Mouse (Mus musculus) ES-Bruce4 (cell line): ENCODE measurements at regions not wholly inside any gene's neighbourhood (a gene's known extent, or its start where the extent isn't known, plus 50 kb on each side); places are given as distances from the start of the nearest gene placed in this dataset.

Source experiments
- H3K27ac ChIP-seq: 2 replicates; pipeline ENCODE4 v1.5.1; 2012; ENCODE audit warnings: low read length, inconsistent platforms; ENCODE audit not compliant: insufficient read depth
- H3K27me3 ChIP-seq: 2 replicates; pipeline ENCODE4 v1.6.1; 2012; ENCODE audit warnings: mild to moderate bottlenecking, low read length, inconsistent platforms; ENCODE audit not compliant: control insufficient read depth, poor library complexity, insufficient read depth, severe bottlenecking
- H3K36me3 ChIP-seq: 2 replicates; pipeline ENCODE4 v1.6.1; 2012; ENCODE audit warnings: inconsistent platforms, mild to moderate bottlenecking, low read length, moderate library complexity; ENCODE audit not compliant: control insufficient read depth, poor library complexity, insufficient read depth, severe bottlenecking
- H3K4me1 ChIP-seq: one replicate; pipeline ENCODE4 v1.8.1; 2011; ENCODE audit warnings: low read length; ENCODE audit not compliant: control insufficient read depth, insufficient read depth
- H3K4me3 ChIP-seq: 2 replicates; pipeline ENCODE4 v1.5.1; 2011; ENCODE audit warnings: low read depth, mild to moderate bottlenecking, low read length
- H3K9ac ChIP-seq: 2 replicates; pipeline ENCODE4 v1.6.1; 2012; ENCODE audit warnings: low read depth, mild to moderate bottlenecking, inconsistent platforms; ENCODE audit not compliant: poor library complexity, severe bottlenecking
- H3K9me3 ChIP-seq: replicated peaks from 2 replicates; pipeline ENCODE4 v1.6.1; 2012; ENCODE audit warnings: mild to moderate bottlenecking, low read length, inconsistent platforms; ENCODE audit not compliant: control insufficient read depth, poor library complexity, insufficient read depth, severe bottlenecking
- CTCF ChIP-seq: IDR thresholded peaks from one replicate; pipeline ENCODE4 v1.8.1; 2011; ENCODE audit warnings: low read depth, low read length
- EP300 ChIP-seq: IDR thresholded peaks from 2 replicates; pipeline ENCODE4 v1.6.1; 2011; ENCODE audit warnings: low read depth, low read length; ENCODE audit not compliant: insufficient read depth
- POLR2A ChIP-seq: IDR thresholded peaks from one replicate; pipeline ENCODE4 v1.8.1; 2011; ENCODE audit warnings: low read length; ENCODE audit not compliant: insufficient read depth

- no peak for TF ChIP-seq EP300
Observed at GRCm38 (mm10) chr5:106789136-106789535, 92.0 kb upstream of the Zfp644 start.

GRCm38 (mm10) chr5:106785065-106785464, 88.0 kb upstream of the Zfp644 start:
- no peak for TF ChIP-seq EP300
- TF ChIP-seq POLR2A = no peak
- TF ChIP-seq CTCF = peak; percentile 23
- Histone ChIP-seq H3K4me1 (peaks cover 6% of the 10 kb centered on the region), H3K27ac (no peak overlapping the region)

More at GRCm38 (mm10) chr5:106789136-106789535, 92.0 kb upstream of the Zfp644 start:
- no peaks in the 10 kb centered on the region for H3K36me3 ChIP-seq
- H3K4me1 ChIP-seq = peaks cover 5% of the 10 kb centered on the region
- no peaks in the 10 kb centered on the region for H3K9me3 ChIP-seq
- no peak overlapping the region for H3K9ac ChIP-seq
- no peak overlapping the region for H3K4me3 ChIP-seq
- no peaks in the 10 kb centered on the region for H3K27me3 ChIP-seq
- H3K27ac ChIP-seq = no peak overlapping the region

DNA sequence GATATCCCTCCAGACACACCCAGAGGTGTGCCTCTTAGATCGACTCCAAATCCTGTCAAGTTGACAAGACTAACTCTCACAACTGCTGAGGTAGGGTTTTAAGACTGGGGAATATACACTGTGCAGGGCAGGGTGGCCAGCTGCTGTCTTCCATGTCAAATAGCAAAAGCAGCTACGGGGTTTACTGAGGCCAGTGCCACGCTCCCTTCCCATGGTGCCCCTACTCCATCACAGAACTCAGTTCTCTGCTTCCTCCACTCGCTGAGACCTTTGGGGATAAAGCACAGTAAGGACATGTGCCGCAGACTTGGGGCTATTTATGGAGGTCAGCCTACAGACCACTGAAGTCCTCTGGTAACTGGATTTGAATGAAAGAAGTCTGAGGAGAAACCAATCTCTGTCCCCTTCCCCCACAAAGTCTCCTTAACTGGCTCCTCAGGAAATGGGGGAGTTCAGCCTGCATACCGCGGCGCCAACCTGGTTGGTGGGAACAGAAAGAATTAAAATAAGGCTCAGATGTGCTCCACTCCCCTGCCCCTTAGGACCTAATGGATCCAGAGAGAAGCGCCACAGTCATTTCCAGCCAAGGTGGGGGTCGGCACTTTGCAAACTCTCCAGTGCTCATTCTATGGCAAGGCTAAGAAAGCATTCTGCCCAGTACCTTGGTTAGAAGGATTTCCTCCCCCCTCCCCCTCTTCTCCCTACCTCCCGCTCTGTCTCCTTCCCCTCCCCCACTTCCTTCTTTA, 87.0 kb upstream of the Zfp644 start:
- Histone ChIP-seq H3K9me3 (no peaks in the 10 kb centered on the region), H3K36me3 (no peaks in the 10 kb centered on the region), H3K27me3 (peaks cover 1% of the 10 kb centered on the region; the same call in 1 of the 2 replicates), H3K4me1 (peaks cover 6% of the 10 kb centered on the region), H3K9ac (no peak overlapping the region), H3K27ac (no peak overlapping the region), H3K4me3 (peak overlapping the region; percentile 19; the same call in 1 of the 2 replicates)
- TF ChIP-seq EP300 = no peak
- no peak for TF ChIP-seq CTCF
- no peak for TF ChIP-seq POLR2A

More at GRCm38 (mm10) chr5:106785065-106785464, 88.0 kb upstream of the Zfp644 start:
- Histone ChIP-seq H3K4me3 (no peak overlapping the region), H3K9ac (no peak overlapping the region), H3K27me3 (peaks cover 1% of the 10 kb centered on the region; the same call in 1 of the 2 replicates), H3K9me3 (no peaks in the 10 kb centered on the region), H3K36me3 (no peaks in the 10 kb centered on the region)

GRCm38 (mm10) chr5:106780749-106781148, 83.7 kb upstream of the Zfp644 start:
- no peaks in the 10 kb centered on the region for H3K9me3 ChIP-seq
- peaks cover 1% of the 10 kb centered on the region; the same call in 1 of the 2 replicates for H3K27me3 ChIP-seq
- H3K4me1 ChIP-seq = peaks cover 4% of the 10 kb centered on the region
- no peak overlapping the region for H3K9ac ChIP-seq
- TF ChIP-seq EP300 (no peak), CTCF (no peak), POLR2A (no peak)
- no peak overlapping the region for H3K27ac ChIP-seq
- H3K4me3 ChIP-seq = no peak overlapping the region
- H3K36me3 ChIP-seq = no peaks in the 10 kb centered on the region

DNA sequence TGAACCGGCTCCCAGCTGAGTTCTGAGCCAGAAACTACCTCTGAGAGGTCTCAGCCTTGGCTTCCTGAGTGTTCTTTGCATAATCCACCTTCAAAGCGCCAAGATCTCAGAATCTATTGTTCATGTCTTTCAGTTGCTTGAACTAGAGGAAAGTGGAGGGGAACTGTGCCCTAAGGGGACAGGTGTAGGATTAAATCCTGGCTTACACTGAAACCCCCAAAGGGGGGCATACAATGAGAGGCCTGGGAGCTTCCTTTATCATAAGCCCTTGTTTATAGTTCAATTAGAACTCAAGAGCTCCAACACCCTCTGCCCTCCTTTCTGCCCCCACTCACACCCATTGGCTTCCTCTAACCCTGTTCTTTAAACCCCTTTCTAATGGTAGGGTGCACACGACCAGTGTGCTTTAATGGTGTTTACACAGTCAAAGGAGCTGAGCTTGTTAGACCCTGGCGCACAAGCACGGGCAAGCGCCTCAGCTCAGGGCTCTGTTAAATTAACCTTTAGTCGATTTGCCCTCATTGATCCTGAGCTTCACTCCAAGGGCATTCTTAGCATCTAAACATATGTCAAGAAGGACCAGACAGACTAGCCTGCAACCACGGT, 81.2 kb upstream of the Zfp644 start:
- H3K9ac ChIP-seq = no peak overlapping the region
- no peak overlapping the region for H3K4me3 ChIP-seq
- TF ChIP-seq CTCF (no peak), POLR2A (no peak), EP300 (no peak)
- peaks cover 1% of the 10 kb centered on the region; the same call in 1 of the 2 replicates for H3K27me3 ChIP-seq
- peaks cover 4% of the 10 kb centered on the region for H3K4me1 ChIP-seq
- no peaks in the 10 kb centered on the region for H3K36me3 ChIP-seq
- no peak overlapping the region for H3K27ac ChIP-seq
- no peaks in the 10 kb centered on the region for H3K9me3 ChIP-seq

DNA sequence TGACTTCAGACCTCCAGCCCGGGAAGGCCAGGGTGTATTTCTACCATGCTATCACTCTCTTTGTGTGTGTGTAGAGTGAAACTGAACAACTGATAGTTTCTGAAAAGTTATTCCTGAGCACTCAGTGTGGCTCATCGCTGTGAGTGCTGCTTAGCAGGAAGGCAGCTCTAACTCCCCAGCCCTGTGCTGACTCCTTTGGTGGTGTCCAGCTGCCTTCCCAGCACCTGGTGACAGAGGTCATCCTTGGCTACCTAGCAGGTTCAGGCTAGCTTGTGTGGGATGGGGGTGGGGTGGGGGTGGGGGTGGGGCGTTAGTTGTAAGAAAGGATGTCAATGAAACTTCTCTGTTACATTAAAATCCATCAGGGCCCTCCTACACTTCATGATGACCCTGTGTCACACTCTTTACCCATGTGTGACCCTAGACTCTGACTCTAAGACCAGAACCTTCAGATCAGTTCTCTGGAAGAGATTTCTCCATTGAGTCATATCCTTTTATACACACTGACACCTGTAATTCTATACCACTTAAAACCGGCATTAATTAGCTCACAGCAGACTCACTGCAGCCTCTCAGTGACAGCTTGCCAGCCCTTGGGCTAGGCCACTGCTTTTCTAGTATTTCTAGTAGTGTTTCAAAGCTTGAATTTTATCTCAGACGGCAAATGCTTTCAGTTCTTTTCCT, 78.1 kb upstream of the Zfp644 start:
- H3K9me3 ChIP-seq = no peaks in the 10 kb centered on the region
- H3K27ac ChIP-seq = peak overlapping the region; percentile 31; the same call in 1 of the 2 replicates
- no peak overlapping the region for H3K4me3 ChIP-seq
- peaks cover 12% of the 10 kb centered on the region for H3K4me1 ChIP-seq
- peak; percentile 71; the same call in 1 of the 2 replicates for TF ChIP-seq EP300
- TF ChIP-seq CTCF = no peak
- TF ChIP-seq POLR2A = no peak
- H3K27me3 ChIP-seq = no peaks in the 10 kb centered on the region
- H3K9ac ChIP-seq = no peak overlapping the region
- no peaks in the 10 kb centered on the region for H3K36me3 ChIP-seq
